Mouse (Mus musculus) ovary, postnatal 14 days (tissue): ENCODE data around the gene Tcfl5.

Experiments used
- DNase-seq: peaks from one replicate; pipeline ENCODE4 v3.0.0; 2022; ENCODE audit warnings: low spot score

The Tcfl5 gene

DNA sequence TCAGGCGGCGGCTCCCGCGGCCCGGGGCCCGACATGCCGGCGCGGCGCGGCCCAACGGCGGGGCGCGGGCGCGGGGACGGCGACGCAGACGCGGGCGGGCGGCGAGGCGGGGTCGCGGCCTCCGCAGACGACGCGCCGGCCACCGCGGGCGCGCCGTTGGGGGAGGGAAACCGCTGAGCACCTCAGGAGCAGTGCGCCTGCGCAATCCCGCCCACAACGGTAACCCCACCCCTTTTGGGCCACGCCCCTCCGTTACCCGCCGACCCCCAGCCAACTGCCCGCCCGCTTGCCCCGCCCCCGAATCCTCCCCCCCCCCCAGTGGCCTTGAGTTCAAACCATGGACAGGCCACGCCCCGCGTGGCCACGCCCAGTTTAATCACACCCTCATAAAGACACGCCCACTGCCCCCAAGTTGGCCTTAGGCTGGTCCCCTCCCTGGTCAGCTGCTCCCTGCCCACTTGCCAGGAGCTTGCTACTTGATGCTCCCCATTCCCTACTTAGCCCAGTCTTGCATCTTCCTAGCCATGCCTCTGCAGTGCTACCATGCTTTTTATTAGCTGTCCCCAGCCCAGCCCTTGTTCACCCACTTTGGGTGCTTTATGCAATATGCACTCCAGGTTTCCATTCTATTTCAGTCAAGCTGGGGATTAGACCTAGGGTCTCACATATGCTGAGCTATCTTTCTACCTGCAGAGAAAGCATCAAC, at the start of gene Tcfl5:
Tcfl5 (minus strand) TSS at position 154 of the 706 bp plus-strand sequence.
- no peak for DNase-seq

DNA sequence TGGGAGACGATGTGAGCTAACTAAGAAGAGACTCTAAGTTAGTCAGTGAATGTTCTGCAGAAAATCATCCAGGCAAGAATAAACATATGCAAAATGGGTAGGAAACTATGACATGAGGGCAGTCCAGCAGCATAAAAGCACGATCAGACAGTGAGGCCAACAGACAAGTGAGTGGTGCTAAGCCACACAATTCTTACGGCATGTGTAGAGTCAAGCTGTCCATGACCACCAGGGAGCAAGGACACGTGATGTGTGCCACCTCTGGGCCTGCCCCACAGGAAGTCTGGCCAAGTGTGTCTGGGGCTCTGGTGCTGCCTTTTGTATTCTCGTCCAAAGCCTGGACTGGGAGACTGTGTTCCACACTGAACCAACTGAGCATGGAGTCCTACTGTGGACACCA, 47.3 kb upstream of the Tcfl5 start:
- DNase-seq: no peak

DNA sequence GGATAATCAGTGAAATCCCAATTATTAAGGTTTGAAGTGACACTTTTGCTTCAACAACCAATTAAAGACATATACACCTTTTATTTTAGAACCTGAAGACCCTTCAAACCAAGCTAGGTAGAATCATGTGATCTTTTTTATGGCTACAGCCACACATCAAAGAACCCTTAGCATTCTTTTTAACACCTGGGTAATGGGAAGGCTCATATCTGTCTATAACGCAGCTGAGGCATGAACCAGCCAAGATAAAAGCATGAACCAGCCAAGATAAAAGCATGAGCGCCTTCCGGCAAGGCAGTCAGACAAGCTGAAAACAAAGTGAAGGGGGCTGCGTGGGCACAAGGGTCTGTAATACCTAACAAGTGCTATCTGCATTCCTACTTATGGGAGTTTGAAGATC, 41.5 kb upstream of the Tcfl5 start:
- no peak for DNase-seq

DNA sequence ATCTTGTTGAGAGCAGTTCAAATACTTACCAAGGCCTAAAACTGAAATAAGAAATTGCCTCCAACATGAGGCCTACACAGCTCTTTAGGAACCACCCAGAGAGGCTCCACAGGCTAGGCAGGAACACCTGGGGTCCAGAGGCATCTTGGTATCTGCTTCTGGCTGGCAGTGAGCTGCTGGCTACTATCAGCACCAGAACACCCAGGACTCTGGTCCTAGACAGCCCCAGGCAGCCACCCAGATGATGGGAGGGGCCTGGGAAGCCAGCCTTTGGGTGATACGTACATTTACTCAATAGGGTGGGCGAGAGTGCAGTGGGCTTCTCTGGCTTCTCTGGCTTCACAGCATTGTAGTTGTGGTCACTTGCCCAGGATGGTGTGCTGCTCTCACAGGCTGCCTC, 41.0 kb upstream of the Tcfl5 start:
- no peak for DNase-seq

DNA sequence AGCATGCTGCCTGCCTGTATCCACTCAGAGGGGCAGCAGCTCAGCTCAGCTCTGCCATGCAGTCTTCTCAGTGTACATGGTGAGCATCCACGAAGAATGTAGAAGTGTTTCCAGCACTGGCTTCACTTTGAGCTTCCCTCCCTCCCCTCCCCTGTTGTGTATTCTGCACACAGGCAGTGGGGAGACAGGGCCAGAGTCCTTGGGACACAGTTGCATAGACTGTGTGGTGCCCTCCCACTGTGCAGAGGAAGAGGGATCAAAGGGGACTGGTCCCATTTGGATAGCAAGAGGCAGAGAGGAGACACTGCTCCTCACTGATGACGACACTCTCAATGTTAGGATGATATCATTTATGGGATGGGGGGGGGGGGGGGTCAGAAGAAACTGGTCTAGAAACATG, 38.7 kb upstream of the Tcfl5 start:
- no peak for DNase-seq

DNA sequence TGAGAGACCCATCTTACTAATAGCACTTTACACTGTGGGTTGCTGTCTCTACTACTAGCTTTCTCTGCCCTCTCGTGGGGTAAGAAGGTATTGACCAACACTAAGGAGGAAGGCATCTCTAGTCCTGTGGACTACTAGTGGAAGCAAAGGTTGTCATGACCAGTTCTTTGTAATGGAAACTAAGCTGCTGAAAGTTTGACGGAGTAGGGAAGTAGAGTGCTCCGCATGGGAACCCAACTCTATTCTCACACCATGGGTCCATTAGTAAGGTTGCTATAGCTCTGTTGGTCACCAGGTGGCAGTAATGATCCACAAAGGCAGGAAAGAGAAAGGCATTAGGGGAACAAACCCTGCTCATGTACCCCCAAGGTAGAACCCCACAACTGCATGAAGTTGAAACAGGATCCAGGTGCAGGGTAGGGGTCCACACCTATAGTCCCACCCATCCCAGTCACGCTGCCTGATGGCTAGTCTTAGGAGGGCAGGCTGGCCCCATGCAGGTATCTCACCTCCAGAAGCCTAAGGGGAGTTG, 36.2 kb upstream of the Tcfl5 start:
- peak; percentile 62 for DNase-seq

DNA sequence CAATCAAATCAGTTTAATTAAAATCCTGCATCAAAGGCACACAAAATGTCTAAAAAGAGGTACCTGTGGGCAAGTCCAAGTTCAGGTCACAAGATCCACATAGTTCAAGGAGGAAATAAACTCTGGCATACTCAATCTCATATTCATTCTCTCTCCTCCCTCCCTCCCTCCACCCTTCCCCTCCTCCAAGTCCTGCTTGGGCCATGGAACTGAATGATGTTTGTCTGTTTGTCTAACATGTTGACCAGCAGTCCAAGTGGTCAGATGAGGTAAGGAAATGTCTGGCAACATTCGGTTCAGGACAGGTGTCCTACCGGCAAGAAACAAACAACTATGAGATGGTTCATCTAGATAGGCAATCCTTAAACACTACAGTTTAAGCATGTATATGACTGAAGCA, 34.2 kb upstream of the Tcfl5 start:
- DNase-seq: no peak

DNA sequence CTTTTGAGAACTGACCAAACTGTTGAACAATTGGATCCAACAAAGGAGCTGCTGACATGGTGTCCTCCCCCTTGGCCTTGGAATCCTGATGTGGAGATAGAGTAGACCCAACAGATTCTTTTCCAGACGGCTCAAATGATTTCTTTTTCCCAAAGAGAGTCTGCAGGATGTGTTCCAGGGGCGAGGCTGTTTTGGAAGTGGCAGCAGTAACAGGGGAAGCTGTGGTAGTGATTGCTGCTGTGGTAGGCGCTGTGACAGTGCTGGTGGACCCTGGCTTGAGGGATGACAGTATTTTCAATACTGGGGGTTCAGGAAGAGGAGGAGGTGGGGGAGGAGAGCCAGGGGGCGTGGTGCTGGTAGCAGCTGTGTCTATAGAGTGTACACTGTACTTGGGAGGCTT, 19.5 kb upstream of the Tcfl5 start:
- no peak for DNase-seq

DNA sequence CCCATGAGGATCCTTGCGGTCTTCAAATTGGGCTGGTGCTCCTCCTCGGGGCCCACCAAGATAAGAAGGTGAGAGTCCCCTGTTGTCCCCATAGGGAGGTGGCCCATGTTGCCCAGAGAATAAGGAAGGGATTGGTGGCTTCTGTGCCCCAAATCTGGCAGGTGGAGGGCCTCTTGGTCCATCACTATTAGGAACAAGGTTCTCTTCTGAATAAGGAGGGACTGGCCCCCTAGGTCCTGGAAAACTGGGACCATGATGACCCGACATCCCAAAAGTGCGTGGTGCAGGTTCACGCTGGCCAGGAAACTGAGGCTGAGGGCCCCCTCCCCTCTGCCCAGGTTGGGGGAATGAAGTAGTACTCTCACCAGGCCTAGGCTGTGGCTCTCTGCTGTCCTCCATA, 18.0 kb upstream of the Tcfl5 start:
- no peak for DNase-seq

DNA sequence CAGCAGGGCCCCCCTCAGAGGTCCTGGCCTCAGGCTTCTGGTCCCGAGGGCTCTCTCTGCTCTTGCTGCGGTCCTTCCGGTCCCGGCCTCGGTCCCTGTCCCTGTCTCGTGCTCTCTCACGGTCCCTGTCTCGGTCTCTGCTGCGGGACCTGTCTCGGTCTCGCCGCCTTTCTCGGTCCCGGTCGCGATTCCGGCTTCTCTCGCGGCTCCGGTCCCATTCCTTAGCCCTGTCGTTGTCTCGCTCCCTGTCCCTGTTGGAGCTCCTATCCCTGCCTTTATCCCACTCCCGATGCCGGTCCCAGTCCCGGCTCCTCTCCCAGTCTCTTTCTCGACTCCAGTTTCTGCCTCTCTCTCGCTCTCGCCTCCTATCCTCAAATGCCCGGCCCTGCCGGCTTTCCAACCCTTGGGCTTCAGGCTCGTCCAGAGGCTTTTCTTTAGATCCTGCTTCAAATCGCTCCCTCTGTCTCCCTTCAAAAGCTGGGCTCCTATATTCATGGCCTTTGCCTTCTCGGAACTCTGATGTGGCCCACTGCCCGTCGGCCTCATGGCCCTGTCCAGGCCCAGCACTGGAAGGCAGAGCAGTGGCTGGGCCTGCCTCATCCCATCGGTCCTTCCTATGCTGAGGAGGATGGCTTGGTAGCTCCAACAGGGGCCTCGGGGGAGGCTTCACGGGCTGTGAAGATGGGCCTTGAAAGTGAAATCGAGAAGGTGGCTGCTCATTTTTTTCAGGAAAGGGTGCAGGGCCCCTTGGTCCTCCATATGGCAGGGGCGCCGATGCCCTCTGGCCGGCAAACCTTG, 17.0 kb upstream of the Tcfl5 start:
- no peak for DNase-seq

DNA sequence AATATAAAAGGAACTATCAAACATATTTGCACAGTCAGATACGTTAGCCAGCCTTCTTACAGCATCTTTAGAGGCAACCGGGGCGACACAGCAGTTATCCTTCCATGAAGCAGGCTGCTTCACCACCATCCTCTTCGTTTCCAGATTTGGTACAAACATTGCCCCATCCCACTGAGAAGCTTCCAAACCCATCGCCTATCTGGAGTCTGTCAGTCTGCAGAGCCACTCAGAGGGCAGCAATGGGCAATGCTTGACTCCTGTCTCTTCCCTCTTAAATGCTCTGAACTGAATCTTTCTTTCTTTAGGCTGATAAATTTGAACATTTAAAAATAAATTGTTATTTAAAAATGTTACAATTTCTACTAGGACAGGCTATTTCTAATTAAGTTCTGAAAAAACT, 15.9 kb upstream of the Tcfl5 start:
- no peak for DNase-seq

DNA sequence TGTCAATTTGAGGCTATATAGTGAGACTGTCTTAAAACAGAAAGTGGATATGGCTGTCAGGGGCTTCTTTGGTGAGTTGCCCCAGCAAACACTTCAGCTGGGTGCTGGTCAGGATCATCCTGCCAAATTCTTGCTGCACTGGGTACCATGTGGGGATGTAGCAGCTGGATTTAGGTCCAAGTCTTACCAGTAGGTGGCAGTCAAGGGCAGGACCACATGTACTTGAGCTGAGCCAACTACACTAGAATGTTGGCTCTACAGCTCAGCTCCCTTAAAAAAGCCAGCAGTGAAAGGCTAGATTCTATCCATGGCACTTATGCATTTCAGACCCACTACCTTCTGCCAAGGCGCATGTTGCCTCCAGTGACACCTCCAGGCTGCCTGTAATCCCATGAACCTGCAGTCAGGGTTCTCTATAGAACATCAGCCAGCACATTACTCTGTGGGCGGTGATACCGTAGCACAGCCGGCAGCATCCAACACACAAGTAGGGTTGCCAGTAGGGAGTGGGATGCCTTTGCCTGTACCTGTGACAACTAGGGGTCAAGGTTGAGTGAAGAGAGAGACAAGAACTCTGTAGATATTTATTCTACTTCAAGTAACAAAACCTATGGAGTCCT, 15.0 kb upstream of the Tcfl5 start:
- DNase-seq: peak; percentile 66

DNA sequence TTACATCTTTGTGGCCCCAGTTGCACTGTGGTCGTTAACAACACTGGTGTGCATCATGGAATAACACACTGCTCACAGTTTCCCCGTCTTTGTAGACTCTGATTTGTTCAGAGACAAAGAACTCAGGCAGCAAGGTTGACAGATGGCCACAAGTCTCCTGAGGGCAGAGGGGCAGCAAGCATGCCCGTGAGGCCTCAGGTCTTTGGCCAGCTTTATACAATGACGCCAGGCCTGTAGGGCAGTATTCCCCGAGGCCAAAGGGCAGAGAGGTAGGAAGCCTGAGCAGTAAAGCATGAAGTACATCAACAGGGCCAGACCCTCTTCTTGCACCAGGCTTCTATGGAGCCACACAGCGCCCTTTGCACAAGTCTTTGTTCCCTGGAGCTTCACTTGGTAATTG, 12.6 kb upstream of the Tcfl5 start:
- DNase-seq: no peak

DNA sequence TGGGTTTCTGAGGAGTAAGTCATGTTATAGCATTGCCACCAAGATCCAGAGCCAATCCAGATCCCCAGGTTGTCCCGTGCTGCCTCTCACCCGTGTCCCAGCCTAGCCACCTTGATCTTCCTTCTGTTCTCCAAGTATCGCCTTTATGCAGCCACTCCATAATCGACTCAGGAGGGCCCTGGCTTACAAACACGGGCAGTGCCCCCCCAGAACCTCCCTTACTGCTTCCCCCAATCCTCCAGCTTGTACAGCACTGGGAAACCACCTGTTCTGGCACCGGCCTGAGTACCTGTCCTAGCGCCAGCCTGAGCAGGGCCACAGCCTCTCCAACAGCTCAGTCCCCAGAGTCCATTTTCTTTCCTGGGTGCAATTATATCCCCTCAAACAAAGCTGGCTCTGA, 12.2 kb upstream of the Tcfl5 start:
- no peak for DNase-seq

DNA sequence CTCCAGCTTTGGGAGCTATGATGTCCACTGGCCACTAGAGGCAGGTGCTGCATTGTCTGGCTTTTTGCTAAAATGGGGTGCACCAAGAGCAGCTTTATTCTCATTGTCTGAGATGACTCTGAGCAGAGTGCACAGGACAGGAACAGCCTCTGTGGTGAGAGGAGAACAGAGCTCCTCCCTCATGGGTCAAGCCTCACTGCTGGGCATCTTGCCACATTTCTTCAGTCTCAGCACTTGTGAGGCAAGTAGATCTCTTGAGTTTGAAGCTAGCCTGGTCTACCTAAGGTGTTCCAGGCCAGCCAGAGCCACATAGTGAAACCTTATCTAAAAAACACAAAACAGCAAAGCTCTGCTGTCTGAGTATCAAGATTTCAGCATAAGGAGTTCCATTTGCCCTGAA, 4.3 kb upstream of the Tcfl5 start:
- DNase-seq: no peak

DNA sequence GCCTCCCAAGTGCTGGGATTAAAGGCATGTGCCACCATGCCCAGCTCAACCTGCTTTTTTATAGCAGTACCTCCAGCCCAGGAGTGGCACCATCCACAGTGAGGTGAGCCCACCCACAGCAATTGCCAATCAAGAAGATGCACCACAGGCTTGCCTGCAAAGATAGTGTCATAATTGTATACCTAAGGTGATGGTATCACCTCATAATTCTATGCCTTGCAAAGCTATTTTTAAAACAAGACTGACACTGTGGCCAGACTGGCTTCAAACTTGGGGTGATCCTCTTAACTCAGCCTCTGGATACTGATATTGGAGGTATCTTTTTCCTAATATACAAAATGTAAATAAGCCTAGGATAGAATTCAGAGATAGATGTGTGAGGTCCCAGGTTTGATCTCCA, 1.1 kb upstream of the Tcfl5 start:
- no peak for DNase-seq

DNA sequence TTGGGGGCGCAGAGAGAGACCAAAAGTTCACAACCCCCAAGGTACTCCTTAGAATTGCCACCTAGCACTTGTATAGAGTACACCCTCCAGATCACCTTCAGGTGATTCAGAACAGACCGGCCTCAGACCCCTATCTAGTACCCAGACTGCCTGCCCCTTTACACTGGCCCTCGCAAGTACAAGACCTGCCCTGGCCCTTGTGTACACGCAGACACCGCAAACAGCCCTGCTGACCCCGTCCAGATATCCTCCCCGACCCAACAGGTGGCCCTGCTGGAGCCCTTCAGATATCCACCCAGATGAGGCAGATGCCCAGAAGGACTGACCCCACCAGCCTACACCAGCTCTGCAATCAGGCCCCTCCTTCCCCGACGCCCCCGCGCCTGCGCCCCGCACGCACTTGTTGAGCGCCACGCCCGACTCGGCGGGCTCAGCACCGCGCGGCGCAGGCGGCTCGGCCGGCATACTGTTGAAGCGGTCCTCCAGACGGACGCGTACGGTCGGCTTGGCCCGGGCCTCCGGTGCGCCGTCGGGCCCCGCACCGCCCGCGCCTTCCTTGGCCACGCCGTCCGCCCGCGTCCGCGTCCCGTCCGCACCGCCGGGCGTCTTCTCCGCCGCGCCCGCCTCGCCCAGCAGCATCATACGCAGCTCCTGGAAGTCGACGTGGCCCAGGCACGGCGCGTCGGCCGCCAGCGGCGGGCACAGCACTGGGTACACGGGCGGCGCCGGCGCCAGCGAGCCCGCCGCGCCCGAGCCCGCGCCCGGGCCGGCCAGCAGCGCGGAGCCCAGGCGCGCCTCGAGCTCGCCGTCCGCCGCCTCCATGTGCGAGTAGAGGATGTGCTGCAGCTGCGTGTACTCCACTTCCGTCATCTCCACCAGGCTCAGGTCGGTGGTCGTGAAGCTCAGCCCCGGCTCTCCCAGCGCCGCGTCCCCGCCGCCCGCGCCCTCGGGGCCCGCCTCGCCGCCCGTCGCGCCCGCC, 643 bp downstream of the Tcfl5 start:
- DNase-seq: no peak

DNA sequence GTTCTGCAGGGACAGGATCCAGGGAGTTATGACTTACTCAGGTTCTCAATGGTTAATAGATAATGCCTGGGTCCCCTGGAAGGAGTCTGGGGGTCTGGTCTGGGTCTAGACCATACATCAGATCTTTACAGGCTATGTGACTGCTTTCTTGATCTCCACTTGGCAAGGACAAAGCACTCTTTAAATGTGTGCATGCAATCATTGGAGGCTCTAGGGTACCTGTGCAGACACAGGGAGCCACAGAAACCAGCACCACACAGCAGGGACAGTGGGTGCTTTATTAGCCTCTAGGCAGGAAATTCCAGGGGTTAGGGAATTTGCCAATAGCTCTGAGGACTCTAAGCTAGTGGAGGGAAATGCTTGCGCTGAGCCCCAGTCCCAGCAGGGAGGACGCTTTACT, 30.6 kb downstream of the Tcfl5 start:
- no peak for DNase-seq

DNA sequence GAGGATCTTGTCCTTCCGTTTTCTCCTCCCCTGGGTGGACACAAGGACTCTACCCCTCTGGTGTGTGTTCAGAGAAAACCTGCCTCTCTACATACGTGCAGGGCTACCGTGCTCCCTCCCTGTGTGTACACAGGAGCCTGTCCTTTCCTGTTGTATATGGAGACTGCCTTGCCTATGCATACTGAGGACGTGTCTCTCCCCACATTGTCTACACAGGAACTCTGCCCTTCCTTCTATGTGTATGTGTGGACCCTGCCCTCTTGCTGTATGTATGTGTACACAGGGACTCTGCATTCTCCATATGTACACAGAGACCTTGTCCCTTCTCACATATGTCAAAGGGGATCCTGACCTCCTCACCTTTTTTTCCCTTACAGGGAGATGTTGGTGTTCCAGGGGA, 32.2 kb downstream of the Tcfl5 start:
- DNase-seq: no peak

DNA sequence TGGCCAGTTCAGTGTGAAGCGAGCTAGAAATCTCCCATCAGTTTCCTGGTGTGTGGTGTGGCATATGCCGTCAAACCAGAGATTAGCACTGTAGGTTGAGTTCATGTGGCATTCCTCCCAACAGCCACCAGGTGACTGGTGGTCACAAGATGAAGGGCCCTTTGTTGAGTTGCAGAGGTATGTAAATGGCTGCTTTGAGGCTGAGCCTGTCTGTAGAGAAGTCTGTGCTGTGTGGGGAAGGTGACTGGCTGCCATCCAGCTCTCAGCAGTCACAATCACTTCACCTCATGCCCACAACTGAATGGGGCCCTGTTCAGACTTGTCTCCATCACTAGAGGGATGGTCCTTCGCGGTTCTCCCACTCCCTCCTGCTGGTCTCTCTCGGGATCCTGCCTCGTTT, 37.7 kb downstream of the Tcfl5 start:
- DNase-seq: no peak

DNA sequence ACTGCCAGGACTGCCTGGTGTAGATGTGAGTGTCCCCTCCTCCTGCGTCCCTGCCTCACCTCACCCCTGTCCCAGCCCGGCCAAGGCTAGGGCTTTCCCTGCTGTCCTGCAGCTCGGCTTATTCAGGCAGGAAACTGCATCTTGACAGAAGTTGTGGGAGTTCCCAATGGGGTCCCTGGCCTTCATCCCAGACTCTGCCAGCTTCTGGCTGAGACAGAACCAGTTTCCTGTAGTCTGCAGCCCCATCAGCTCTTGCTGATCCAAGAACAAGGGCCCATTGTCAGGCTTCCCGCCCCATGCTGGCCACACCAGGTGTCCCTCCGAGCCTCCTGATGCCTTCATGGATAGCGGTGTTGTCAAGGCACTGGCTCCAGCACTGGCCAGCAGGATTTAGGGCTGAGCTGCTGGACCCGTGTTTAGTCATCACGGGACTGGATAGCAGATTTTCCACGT, 41.9 kb downstream of the Tcfl5 start:
- no peak for DNase-seq
